Mouse (Mus musculus): Measurements from ENCODE around the gene Igdcc3.

Igdcc3 gene

DNA sequence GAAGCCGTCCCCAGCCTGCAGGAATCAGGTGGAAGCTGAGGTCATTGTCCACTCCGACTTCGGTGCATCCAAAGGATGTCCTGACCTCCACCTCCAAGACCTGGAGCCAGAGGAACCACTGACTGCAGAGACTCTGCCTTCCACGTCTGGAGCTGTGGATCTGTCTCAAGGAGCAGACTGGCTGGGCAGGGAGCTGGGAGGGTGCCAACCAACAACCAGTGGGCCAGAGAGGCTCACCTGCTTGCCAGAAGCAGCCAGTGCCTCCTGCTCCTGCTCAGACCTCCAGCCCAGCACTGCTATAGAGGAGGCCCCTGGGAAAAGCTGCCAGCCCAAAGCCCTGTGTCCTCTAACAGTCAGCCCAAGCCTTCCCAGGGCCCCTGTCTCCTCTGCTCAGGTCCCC is 5.9 kb upstream of the Igdcc3 start:
- CTCF ChIA-PET, result interaction anchor here (0.6 to 1.1 kb wide), 4 partner anchors 30 to 178 kb away, joined by 3 to 7 read pairs (median 4); no protein-coding TSS in a partner anchor

DNA sequence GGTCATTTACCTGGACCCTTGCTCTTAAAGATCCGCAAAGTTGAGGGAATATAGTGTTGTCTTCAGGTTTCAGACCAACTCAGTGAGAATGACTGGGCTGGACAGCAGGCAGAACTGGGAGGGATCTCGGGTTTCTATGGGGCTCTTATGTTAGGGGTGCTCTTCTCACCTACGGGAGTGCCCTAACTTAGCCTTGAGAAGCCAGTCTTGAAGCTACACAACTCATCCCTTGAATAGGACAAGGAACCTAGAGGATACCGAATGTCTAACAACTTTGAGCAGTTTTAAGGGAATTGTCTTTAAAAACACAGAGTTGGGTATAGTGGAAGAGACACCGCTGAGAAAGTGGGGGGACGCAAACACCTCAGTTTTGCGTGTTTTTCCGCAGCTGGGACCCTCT is 498 bp upstream of the Igdcc3 start:
- CTCF ChIA-PET, result interaction anchor here (0.6 to 0.7 kb wide), 2 partner anchors 24 to 28 kb away, joined by 3 to 8 read pairs; no protein-coding TSS in a partner anchor

DNA sequence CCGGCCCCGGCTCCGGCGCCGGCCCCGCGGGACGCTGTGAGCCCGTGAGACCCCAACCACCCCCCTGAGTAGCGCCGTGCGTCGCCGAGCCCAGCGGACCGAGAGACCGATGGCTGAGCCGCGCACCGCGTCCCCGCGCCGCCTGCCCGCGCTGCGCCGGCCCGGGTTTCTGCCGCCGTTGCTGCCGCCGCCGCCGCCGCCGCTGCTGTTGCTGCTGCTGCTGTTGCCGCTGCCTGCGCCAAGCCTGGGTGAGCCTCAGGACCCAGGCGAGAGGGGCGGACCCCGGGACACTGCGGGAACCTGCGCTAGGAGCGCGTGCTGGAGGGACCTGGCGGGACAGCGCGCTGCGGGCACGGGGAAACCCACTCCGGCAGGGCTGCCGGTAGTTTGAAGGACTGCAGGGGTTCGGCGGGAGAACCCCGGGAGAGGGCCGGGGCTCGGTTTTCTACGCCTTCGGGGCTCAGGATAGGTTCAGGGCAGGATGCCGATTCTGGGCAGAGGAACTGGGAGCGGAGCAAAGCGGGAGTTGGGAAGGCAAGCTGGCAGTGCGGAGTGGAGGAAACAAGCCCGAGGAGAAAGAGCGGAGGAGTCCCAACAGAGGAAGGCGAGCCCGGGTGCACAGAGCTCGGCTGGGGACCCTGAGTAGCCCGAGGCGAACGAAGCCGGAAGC is 452 bp downstream of the Igdcc3 start:
- CTCF ChIA-PET, result interaction anchor here (0.7 kb wide), 1 partner anchor 25 kb away, joined by 3 read pairs; no protein-coding TSS in a partner anchor

DNA sequence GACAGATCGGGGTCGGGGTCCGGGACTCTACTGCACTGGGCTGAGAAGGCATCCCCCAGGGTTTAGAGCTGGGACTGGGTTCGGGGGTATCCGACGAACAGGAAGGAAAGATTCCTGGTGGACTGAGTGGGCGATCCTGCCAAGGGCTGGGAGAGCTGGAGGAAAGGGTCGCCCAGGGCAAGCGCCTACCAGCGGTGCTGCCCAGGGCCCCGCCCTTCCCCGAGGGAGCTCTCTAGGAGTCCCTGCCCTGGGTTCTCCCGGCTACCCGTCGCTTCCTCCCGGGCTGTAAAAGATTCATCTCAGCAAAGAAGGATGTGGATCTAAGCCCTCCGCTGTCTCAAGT is 958 bp downstream of the Igdcc3 start:
- CTCF ChIA-PET, result interaction anchor here (0.7 kb wide), 1 partner anchor 25 kb away, joined by 3 read pairs; no protein-coding TSS in a partner anchor

DNA sequence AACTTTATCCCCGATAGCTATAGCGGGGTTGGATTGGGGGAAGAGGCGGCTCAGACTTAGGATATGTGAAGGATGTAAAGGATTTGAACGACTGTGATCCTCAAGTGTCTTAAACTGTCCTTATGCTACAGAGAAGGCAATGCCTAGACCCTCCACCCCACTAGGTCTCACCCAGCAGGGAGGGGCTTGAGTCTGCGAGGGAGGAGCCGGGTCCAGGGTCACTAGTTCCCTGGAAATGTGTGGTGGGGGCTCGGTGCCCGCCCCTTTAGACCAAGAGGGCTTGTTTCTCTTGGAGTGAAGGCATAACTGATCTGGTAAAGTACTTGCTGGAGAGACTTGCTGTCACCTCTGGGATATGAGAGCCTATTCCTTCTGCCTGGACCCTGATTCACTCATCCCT is 1.4 kb downstream of the Igdcc3 start:
- CTCF ChIA-PET, result interaction anchor here (0.7 kb wide), 1 partner anchor 24 kb away, joined by 3 read pairs; no protein-coding TSS in a partner anchor

DNA sequence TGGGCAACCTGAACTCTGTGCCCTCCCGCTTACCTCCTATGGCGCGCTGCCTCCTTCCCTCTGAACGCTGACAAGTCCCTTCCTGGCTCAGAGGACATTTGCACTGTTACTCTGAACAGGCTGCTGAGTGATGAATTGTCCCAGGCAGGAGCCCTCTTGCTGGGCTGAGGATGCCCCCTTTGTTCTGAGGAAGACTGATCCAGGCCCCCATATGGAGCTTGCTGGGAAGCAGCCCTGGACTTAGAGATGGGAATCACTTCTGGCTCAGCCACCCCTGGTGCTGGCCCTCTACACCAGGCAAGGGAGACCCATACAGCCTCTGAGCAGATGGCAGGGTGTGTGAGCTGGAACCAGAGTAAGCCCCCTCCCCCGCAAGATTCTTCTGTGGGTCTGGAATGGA is 5.0 kb downstream of the Igdcc3 start:
- CTCF ChIA-PET, result no interaction called here

DNA sequence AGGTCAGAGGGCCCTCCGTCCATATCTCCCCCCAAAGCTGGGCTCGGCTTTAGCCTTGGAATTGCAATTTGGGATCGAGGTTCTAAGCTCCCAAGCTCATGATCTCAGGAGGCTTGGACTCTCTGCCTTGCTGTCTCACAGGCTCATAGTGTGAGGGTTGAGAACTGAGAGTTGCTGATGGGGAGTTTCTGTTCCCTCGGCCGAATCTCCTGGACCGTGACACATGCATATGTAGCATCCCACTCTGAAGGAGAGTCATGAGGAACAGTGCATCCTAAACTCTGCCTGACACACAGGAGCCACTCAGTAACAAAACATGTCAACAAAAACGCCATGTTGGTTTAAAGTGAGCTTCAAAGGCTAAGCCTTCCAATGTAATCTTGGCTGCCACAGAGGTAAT is 7.5 kb downstream of the Igdcc3 start:
- CTCF ChIA-PET, result no interaction called here

DNA sequence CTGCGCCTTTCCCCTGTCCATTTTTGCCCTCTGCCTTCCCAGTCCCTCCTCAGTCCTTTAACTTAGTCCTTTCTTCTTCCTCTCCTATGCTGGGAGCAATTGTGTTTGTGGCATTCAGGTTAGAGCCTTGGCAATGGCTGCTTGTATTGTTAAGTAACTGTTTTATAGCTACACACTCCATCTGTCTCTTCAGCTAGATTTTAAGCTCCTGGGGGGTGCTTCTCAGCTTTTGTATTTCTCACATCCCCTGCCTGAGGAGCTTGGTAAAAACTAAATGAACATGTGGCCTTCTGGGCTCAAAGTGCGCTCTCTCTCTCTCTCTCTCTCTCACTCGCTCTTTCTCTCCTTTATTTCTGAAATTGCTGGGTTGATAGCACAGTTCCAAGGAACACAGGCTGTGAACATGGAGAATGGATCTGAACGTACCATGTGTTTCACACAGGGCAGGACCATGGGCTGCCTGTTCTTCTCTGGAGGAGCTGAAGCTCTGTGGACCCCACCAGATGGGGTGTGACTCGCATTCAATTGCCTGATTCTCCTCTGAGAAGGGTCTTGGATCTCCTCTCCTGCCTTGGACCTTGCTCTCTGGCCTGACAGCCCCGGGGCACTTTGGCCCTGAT is 11.8 kb downstream of the Igdcc3 start:
- CTCF ChIA-PET, result no interaction called here

DNA sequence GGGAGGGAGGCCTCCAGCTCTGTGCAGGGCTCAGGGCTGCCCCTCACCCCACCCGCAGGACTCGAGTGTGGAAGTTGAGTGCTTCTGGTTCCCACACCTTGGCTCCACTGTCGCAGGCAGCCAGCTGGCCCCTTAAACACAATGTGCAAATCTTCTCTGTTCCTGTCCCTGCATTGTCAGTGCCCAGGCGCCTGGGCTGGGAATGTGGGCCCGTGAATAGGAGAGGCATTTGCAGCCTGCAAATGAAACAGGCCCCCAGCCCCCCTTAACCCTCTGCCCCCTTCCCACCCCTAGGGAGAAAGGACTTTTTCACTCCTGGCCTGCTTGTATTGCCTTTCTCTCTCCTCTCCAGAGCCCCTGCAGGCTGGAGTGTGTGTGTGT is 12.3 kb downstream of the Igdcc3 start:
- CTCF ChIA-PET, result no interaction called here

DNA sequence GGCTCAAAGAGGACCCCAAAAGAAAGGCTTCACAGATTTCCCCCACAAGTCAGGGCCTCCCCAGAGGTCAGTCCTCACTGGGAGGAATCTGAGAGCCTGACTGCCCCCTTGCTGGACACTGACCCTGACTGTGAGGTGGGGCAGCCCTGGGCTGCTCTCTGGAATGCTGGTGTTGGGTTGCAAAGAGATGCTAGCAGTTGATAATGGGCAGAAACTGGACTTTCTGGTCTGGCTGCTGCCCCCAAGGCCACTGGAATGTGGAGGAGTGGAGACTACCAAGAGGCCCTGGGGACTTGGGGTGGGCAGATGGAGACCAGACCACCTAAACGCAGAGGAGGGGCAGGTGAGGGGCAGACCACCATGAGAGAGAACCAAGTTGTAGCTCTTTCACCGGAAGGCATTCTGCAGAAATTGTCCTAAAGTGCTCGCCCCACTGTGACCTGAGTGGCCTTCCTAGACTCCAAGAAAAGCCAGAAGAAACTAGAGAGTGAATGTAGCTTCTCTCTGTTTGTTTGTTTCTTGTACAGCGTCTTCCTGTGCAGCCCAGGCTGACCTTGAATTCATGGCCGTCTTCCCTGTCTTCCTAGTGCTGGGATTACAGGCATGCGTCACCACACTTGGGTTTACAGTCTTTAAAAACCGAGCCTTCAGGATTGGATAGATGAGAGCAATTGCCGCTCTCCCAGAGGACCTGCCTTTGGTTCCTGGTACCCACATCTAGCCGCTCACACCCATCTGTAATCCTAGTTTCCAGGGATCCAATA is 13.9 kb downstream of the Igdcc3 start:
- CTCF ChIA-PET, result no interaction called here

DNA sequence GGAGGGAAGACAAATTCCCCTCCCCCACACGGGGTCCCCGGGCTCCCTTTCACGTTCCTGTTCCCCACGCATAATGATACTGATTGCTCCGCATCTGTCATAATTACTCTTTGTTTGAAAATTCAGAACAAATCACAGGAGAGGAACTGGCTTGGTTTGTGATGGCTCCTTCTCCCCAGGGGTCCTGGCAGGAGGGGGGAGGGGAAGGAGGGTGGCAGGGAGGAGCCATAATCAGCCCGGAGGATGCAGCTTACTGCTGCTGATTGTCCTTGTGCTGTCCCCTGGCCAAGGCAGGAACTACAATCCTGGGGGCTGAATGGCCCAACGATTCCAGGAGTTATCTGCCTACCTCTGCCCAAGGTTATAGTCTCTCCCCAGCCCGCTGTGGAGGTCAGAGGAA is 15.6 kb downstream of the Igdcc3 start:
- CTCF ChIA-PET, result interaction anchor here (0.8 kb wide), 1 partner anchor 124 kb away, joined by 3 read pairs; no protein-coding TSS in a partner anchor

DNA sequence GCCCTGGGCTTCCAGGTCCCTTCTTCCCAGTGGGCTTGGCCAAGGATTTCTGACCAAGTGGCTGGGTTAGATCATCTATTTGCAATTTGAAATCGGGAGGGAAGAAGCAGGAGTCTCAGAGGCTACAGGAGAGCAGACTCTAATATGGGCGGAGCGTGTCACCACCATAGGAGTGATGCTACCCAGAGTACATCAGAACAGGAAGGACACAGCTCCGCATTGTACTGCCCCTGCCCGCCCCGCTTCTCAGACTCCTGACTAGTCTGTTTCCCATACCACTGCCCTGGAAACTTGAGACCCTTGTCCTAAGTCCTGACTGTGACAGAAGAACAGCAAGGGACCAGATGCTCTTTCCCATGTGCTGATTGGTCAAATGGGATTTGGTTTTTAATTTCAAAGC is 16.6 kb downstream of the Igdcc3 start:
- CTCF ChIA-PET, result no interaction called here

DNA sequence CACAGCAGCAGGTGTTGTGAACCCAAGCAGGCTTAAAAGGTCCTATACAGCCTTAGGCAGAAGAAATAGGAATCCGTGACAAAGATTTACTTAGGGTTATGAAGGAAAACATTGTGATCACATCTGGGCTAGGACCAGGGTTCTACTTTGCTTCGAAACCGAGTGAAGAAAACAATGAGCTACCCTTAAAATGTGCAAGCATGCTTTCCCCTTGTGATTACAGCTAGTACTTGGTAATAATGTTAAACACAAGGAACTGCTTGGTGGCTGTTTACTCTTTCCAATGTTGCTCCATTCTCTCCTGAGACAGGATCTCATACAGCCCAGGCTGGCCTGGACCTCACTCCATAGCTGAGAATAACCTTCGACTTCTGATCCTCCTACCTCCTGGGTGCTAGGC is 20.2 kb downstream of the Igdcc3 start:
- CTCF ChIA-PET, result no interaction called here

DNA sequence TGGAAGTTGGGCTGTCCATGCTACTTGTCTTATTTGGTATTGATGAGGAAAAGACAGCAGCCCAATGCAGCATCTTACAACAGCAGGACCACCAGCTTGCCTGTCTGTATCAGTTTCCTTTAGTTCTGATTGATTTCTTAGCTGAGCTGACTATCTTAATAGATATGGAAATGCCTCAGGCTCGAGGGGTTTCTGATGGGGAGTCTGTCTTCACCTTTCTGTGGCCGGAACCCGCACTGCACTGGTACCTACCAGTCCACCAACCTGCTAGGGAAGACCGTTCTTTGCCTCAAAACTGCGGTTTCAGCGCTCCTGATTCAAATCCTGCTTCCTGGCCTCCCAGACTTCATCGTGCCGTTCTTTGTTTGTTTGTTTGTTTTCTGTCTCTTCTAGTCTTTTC is 20.9 kb downstream of the Igdcc3 start:
- CTCF ChIA-PET, result no interaction called here

DNA sequence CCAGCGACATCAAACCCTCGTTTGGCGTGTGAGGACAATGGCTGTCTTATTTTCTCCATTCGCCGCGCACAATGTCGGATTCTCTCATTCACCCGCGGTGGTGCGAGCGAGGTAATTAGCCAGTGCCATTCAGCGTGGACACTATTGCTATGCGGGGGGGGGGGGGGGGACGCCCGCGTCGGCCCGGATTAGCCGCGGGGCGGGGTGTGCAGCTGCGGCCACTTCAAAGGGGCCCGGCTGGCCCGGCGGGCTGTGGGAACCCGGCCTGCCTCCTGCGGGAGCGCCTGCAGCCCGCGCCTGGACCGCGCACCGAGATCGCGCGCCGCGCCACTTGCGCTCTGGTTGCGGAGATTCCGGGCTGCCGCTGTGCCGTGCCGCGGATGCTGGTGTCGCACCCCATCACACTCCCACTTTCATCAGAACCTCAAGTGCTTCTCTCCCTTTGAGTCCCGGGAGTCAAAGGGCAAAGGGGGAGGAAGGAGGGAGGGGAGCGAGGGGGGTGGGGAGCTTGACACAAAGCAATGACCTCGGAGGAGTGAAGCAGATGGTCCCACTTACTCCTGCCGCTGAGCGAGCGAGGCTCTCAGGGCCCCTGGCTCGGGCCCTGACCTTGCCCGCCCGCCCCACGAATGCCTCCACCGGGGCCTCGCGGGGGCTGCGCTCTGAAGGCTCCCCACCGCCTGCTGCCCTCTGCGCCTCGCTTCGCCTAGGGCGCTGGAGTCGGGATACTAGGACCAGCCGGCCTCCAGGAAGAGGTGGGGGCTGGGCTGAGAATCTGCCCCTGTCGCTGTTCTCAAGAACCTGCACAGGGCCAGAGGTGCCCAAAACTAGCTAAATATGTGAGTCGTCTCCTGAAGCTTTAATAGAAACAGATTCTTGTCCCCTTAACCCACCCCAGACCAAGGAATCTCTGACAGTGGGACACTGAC is 22.0 kb downstream of the Igdcc3 start:
- CTCF ChIA-PET, result no interaction called here

DNA sequence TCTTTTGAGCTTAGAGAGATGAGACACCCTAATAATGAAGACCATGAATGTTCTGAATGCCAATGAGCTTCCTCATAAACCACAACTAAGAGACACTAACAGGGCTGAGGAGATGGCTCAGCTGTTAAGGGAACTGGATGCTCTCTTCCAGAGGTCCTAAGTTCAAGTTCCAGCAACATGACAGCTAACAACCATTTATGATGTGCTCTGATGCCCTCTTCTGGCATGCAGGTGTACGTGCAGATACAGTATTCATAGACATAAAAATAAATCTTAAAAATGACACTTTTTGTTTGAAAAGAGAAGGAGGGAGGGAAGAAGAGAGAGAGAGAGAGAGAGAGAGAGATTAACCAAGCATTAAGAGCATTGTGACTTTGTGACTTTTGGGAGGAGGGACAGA is 23.9 kb downstream of the Igdcc3 start:
- CTCF ChIA-PET, result interaction anchor here (0.7 to 1.5 kb wide), 4 partner anchors 24 to 135 kb away, joined by 3 to 8 read pairs (median 4); no protein-coding TSS in a partner anchor

DNA sequence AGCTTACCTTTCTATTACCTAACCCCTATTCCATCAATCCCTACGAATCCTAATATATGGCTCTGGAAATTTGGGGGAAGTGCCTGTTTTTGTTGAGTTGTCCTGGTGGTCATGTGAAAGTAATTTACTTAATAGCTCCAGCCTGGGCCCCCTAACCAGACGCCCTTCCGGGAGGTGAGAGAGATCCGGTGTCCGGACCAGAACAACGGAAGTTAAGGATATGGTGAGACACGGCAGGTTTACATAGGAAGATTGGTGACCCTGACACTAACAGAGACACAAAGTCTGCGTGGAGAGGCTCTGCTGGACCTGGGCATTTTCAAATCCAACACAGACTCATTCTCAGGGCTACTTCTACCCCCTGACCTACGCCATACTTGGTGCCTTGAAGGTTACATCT is 25.4 kb downstream of the Igdcc3 start:
- CTCF ChIA-PET, result interaction anchor here (0.7 to 0.9 kb wide), 2 partner anchors 24 to 170 kb away, joined by 3 to 6 read pairs; no protein-coding TSS in a partner anchor

DNA sequence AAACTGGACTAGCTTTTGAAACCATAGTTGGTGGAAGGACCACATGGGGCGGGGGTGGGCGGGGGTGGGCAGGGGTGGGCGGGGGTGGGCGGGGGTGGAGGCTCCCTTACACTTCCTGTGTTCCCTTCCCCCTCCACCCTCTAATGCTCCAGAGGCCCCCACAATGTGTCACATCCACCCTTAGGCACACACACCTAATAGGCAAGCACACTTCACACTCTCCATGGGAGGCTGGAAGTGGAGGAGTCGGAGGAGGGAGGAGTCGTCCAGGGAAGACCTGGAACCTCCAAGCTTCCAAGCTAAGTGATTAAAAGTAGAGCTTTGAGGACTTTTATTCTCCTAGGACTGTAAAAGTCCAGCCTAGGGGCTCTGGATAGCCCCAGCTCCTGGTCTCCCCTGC is 27.5 kb downstream of the Igdcc3 start:
- CTCF ChIA-PET, result interaction anchor here (0.6 kb wide), 1 partner anchor 28 kb away, joined by 3 read pairs; the partner anchor contains the start of gene Igdcc3

DNA sequence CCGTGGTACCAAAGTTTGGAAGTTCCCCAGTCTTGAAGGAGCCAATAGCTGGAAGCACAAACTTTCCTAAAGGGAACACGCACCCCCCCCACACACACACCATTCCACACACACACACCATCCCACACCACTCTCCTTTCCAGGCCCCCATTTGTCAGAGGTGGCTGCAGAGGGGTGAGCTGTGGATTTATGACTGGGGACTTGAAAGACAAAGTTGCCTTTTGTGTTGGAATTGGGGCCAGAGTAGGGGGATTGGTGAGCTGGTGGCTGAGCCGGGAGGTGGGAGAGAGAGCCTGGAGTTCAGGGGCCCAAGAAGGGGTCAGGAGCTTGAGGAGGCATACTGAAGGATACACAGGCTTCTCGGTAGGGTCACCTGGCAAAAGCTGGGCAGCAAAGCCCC is 28.0 kb downstream of the Igdcc3 start:
- CTCF ChIA-PET, result interaction anchor here (0.6 to 0.7 kb wide), 3 partner anchors 17 to 28 kb away, joined by 3 read pairs; partner anchors contain the start of gene Igdcc3

DNA sequence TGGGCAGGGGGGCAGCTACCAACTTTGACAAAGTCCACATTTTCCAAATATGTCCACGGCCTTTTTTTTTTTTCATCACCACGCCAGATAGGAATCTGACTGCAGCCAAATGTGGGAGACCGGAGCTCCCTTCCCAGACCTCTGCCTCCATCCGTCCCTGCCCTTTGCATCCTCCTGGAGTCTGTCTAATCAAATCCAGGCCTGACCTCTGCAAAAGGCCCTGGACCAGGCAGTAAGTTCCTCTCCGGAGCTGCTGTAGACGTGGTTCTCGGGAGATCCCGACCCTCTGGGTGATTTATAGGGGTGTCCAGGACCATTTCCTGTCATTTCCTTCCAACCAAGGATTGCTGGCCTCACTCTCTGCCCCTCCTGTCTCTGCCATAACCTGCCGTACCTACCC is 31.7 kb downstream of the Igdcc3 start:
- CTCF ChIA-PET, result no interaction called here

DNA sequence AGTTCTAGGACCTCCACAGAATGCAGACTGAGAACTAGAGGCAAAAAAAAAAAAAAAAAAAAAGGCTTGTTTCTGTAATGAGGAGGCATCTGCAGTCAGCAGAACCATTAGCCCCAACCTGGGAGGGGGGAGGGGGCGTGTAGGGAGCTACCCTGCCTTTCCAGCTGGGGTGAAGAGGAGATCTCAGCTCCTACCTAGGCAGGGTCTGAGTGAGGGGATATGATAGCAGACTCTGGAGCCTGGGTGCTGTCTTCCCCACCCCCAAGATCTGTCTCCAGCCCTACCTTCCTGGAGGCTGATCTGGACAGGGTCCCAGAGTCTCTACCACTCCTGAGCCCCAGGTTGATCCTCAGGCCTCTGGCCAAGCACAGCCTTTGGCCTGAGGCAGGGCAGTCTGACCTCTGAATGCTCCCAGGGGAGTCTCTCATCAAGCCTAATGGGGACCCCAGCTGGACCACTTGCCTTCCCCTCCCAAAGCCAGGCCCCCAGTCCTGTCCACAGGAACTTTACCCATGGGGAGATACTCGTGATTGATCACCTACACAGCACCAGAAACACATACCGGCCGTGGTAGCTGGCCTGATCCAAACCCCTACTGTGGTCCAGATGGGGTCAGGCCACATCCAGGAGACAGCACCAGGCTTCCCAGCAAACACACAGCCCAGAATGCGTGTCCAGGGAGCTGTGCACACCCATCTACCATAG is 34.4 kb downstream of the Igdcc3 start:
- CTCF ChIA-PET, result no interaction called here

Data from spleen, embryonic (tissue).